Mouse (Mus musculus) hindbrain, postnatal 0 days (tissue): Measurements from ENCODE around the gene Cdh18. TPM values are rescaled to one million over a fixed set of nuclear protein-coding genes. Genes with fewer than 3 reads are reported as not detected.

Experiments used
- ATAC-seq: fragments of 200-750 bp; cut with Nextera tagmentation; 2 replicates; pipeline ENCODE4 v1.8.0; 2017; ENCODE audit warnings: mild to moderate bottlenecking, moderate TSS enrichment, moderate library complexity
- DNase-seq: peaks from one replicate; pipeline ENCODE4 v3.0.0-alpha.2; 2015; ENCODE audit warnings: low spot score
- H3K27ac ChIP-seq: fragments of 300-500 bp; sonication (generic); 2 replicates; pipeline ENCODE4 v1.5.1; 2014; ENCODE audit warnings: mild to moderate bottlenecking
- H3K27me3 ChIP-seq: fragments of 300-500 bp; sonication (generic); 2 replicates; pipeline ENCODE4 v1.6.1; 2014; ENCODE audit warnings: low read length, mixed read lengths; ENCODE audit not compliant: insufficient read depth
- H3K36me3 ChIP-seq: fragments of 300-500 bp; sonication (generic); 2 replicates; pipeline ENCODE4 v1.6.1; 2014; ENCODE audit warnings: low read length, mixed read lengths; ENCODE audit not compliant: insufficient read depth
- H3K4me1 ChIP-seq: fragments of 300-500 bp; sonication (generic); 2 replicates; pipeline ENCODE4 v1.6.1; 2014; ENCODE audit warnings: antibody characterized with exemption, low read length, mixed read lengths; ENCODE audit not compliant: insufficient read depth
- H3K4me2 ChIP-seq: fragments of 300-500 bp; sonication (generic); 2 replicates; pipeline ENCODE4 v1.6.1; 2014; ENCODE audit warnings: low read depth, mild to moderate bottlenecking, low read length, moderate library complexity, mixed read lengths
- H3K4me3 ChIP-seq: fragments of 300-500 bp; sonication (generic); 2 replicates; pipeline ENCODE4 v1.5.1; 2014; ENCODE audit warnings: low read length
- H3K9ac ChIP-seq: fragments of 300-500 bp; sonication (generic); replicated peaks from 2 replicates; pipeline ENCODE4 v1.6.1; 2014; ENCODE audit warnings: mild to moderate bottlenecking, low read length, moderate library complexity, mixed read lengths
- H3K9me3 ChIP-seq: fragments of 300-500 bp; sonication (generic); 2 replicates; pipeline ENCODE4 v1.6.1; 2016; ENCODE audit warnings: low read length, mixed read lengths
- CTCF ChIP-seq: IDR thresholded peaks from 2 replicates; pipeline ENCODE4 v1.5.1; 2016; ENCODE audit warnings: antibody characterized with exemption, control low read depth, low read depth
- WGBS: fragments of 180-500 bp; shearing (Covaris S2); extraction: QIAGEN DNeasy Blood & Tissue Kit; methylation state at CpG from one replicate; pipeline ENCODE4 v1.1.7; 2014; 5-methylcytosine and 5-hydroxymethylcytosine counted together
- polyA plus RNA-seq: library from polyadenylated mRNA; unstranded; fragments of >200 nt; fragmentation: Nextera tagmentation; extraction: Ambion mirVana; gene quantifications from 2 replicates; pipeline ENCODE4 v1.2.1, GENCODE M21; 2015
- total RNA-seq: library from RNA; depleted of rRNA; stranded (reverse); fragments of >200 nt; gene quantifications from 2 replicates; pipeline ENCODE4 v1.2.3, GENCODE M21; 2014

Gene Cdh18
- total and polyA plus RNA-seq, 2 experiments from 2014 or later: 12.3 to 61.0 TPM

DNA sequence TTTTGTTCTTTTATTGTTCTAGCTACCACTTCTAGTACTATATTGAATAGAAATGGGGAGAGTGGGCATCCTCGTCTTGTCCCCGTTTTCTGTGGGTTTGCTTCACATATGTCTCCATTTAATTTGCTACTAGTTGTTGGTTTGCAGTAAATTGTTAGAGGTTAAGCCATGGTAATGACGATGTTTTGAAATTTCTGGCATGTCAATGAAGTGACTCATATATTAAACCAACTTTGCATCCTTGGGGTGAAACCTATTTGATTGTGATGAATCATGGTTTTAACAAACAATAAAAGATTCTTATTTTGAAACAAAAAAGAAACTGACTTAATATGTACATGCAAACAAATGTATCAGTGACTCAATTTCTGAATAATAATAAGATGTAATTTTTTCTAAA, 817.5 kb downstream of the Cdh18 start:
- H3K4me2 ChIP-seq: no peak overlapping the region
- H3K4me3 ChIP-seq: no peak overlapping the region
- no peak for ATAC-seq
- H3K9me3 ChIP-seq: no peaks in the 10 kb centered on the region
- H3K27ac ChIP-seq: no peak overlapping the region
- H3K36me3 ChIP-seq: no peaks in the 10 kb centered on the region
- 91% methylated on average over 3 of the region's 3 CpGs for WGBS
- DNase-seq: no peak
- H3K27me3 ChIP-seq: no peaks in the 10 kb centered on the region
- H3K9ac ChIP-seq: no peak overlapping the region
- no peak for TF ChIP-seq CTCF
- H3K4me1 ChIP-seq: no peaks in the 10 kb centered on the region

GRCm38 (mm10) chr15:23367712-23368111, 818.9 kb downstream of the Cdh18 start:
- Histone ChIP-seq H3K4me1 (no peaks in the 10 kb centered on the region), H3K27ac (no peak overlapping the region), H3K4me3 (no peak overlapping the region), H3K27me3 (no peaks in the 10 kb centered on the region), H3K4me2 (no peak overlapping the region), H3K9me3 (no peaks in the 10 kb centered on the region), H3K36me3 (no peaks in the 10 kb centered on the region), H3K9ac (no peak overlapping the region)
- ATAC-seq (no peak), DNase-seq (no peak)
- WGBS: 72% methylated on average over 1 of the region's 1 CpGs
- no peak for TF ChIP-seq CTCF

DNA sequence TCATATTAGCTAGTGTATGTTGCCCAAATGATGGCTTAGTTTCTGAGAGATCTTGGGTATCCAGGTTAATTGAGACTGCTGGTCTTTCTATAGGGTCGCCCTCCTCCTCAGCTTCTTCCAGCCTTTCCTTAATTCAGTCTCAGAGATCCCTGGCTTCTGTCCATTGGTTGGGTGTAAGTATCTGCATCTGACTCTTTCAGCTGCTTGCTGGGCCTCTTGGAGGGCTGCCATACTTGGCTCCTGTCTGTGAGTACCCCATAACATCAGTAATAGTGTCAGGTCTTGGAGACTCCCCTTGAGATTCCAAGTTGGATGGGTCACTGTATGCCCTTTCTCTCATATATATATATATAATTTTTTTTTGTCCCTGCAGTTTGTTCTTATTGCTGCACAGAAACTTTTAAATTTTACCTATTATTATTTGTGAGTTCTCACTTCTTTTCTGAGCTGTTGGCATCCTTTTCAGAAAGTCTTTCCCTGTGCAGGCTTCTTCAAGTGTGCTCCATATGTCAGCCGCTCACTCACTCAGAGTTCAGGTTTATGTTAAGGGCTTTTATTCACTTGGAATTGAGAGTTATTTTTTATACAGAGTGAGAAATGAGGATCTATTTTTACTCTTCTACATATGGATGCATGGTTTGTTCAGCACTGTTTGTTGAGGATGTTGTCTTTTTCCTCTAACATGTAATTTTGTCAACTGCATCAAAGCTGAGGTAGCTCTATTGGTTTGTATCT, 829.4 kb downstream of the Cdh18 start:
- H3K36me3 ChIP-seq: no peaks in the 10 kb centered on the region
- 83% methylated on average over 2 of the region's 2 CpGs for WGBS
- H3K27me3 ChIP-seq: no peaks in the 10 kb centered on the region
- no peak overlapping the region for H3K4me3 ChIP-seq
- no peaks in the 10 kb centered on the region for H3K9me3 ChIP-seq
- H3K4me2 ChIP-seq: no peak overlapping the region
- no peaks in the 10 kb centered on the region for H3K4me1 ChIP-seq
- H3K9ac ChIP-seq: no peak overlapping the region
- H3K27ac ChIP-seq: no peak overlapping the region
- DNase-seq (peak; percentile 3), ATAC-seq (no peak)
- TF ChIP-seq CTCF: no peak

- Histone ChIP-seq H3K4me1 (no peaks in the 10 kb centered on the region), H3K9ac (no peak overlapping the region), H3K4me3 (no peak overlapping the region), H3K27ac (no peak overlapping the region), H3K36me3 (no peaks in the 10 kb centered on the region), H3K4me2 (no peak overlapping the region), H3K9me3 (no peaks in the 10 kb centered on the region), H3K27me3 (no peaks in the 10 kb centered on the region)
- WGBS: 66% methylated on average over 4 of the region's 4 CpGs
- TF ChIP-seq CTCF: no peak
- DNase-seq (peak; percentile 17), ATAC-seq (no peak)
These were observed 837.0 kb downstream of the Cdh18 start for GRCm38 (mm10) chr15:23385816-23386215.

DNA sequence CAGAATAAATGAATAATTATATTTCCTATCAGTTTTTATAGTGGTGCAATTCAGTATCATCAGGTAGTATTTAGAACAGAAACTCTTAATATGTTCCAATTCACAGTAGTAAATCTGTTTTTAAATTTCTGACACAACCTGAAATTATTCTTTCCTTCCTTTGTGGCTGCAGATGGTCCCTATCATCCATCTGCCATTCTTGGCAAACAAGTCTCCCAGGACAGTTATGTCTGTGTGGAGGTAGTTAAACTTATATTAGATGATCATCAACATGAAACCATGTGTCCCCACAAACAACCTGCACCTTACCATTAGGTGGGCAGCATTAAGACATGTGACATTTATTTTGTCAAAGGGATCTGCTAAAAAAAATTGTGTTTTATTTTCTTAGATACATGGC, 847.8 kb downstream of the Cdh18 start:
- Histone ChIP-seq H3K4me1 (no peaks in the 10 kb centered on the region), H3K9me3 (no peaks in the 10 kb centered on the region), H3K4me3 (no peak overlapping the region), H3K4me2 (no peak overlapping the region), H3K27ac (no peak overlapping the region), H3K36me3 (no peaks in the 10 kb centered on the region), H3K27me3 (no peaks in the 10 kb centered on the region), H3K9ac (no peak overlapping the region)
- TF ChIP-seq CTCF: no peak
- DNase-seq (peak; percentile 40), ATAC-seq (no peak)

- no peaks in the 10 kb centered on the region for H3K27me3 ChIP-seq
- no peaks in the 10 kb centered on the region for H3K9me3 ChIP-seq
- H3K36me3 ChIP-seq: no peaks in the 10 kb centered on the region
- H3K27ac ChIP-seq: no peak overlapping the region
- DNase-seq (no peak), ATAC-seq (no peak)
- H3K4me1 ChIP-seq: no peaks in the 10 kb centered on the region
- WGBS: 87% methylated on average over 2 of the region's 2 CpGs
- H3K4me2 ChIP-seq: no peak overlapping the region
- no peak overlapping the region for H3K4me3 ChIP-seq
- no peak overlapping the region for H3K9ac ChIP-seq
- TF ChIP-seq CTCF: no peak
These were observed 855.0 kb downstream of the Cdh18 start for GRCm38 (mm10) chr15:23403792-23404191.

- Histone ChIP-seq H3K4me2 (no peak overlapping the region), H3K9ac (no peak overlapping the region), H3K4me1 (no peaks in the 10 kb centered on the region), H3K27me3 (no peaks in the 10 kb centered on the region), H3K27ac (no peak overlapping the region), H3K9me3 (no peaks in the 10 kb centered on the region), H3K4me3 (no peak overlapping the region), H3K36me3 (no peaks in the 10 kb centered on the region)
- DNase-seq (no peak), ATAC-seq (no peak)
- 91% methylated on average over 1 of the region's 1 CpGs for WGBS
- TF ChIP-seq CTCF: no peak
These were observed 859.4 kb downstream of the Cdh18 start for GRCm38 (mm10) chr15:23408256-23408655.
